Mouse (Mus musculus) small intestine, adult 2 months (tissue): ENCODE measurements around the gene Stim2.

Experiments
- CTCF ChIP-seq: fragments of 200-500 bp; IDR thresholded peaks from 2 replicates; pipeline ENCODE4 v1.5.1; 2012; ENCODE audit warnings: low read depth, mild to moderate bottlenecking, control low read depth, inconsistent platforms, low read length, moderate library complexity, mixed read lengths; ENCODE audit not compliant: insufficient replicate concordance, insufficient read length; ENCODE audit errors: extremely low read depth
- POLR2A ChIP-seq: fragments of 200-500 bp; IDR thresholded peaks from 2 replicates; pipeline ENCODE4 v1.6.1; 2012; ENCODE audit warnings: low read depth, mild to moderate bottlenecking, control low read depth, inconsistent platforms, low read length, moderate library complexity

DNA sequence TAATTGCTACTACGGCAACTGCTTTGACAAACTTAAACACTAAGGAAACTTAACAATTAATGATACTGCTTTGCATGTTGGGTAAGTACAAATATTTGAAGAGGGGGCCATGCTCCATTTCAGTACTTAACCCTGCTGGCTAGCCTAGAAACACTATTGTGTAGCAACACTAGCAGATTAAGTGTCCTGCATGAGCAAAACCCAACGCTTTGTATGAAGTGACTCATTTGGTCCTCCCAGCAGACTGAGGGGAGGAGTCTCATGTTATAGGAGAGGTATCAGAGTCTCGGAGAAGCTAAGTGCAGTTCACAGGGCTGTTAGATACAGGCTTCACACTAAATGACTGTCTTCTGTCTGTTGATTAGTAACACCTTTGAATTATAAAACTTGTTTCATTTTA is 26.3 kb downstream of the Stim2 start:
- no peak for TF ChIP-seq CTCF
- no peak for TF ChIP-seq POLR2A
